Mouse (Mus musculus) thymus, postnatal 10 days (tissue): ENCODE measurements around the gene Sp3.
"Not testable (repeated sequence)": the region's sequence is repeated elsewhere in the genome, so short reads cannot be mapped to it uniquely, and the experiment has no call there.

ENCODE experiments used
- DNase-seq, 2 experiments: peaks; one replicate each; pipeline ENCODE4 v3.0.0; 2021; ENCODE audit warnings: low spot score in 2 of 2

Gene Sp3

DNA sequence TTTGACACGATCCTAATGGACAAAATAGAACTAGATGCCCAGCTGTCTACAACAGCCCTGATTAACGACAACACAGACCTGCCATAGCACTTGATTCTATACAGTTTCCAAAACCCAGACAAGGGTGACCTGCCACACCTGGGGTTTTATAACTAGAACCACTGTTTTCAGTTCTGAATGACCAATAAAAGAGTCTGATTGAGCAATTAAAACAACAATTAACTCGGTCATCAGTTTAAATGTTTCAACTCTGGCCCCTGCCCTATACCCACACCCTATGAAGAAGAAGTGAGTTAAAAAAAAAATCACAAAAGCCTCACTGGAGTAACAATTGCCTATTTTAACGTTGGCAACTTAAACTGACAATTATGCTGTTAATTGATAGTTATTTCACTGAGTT lies 64.1 kb downstream of the Sp3 start:
- DNase-seq: no peak

DNA sequence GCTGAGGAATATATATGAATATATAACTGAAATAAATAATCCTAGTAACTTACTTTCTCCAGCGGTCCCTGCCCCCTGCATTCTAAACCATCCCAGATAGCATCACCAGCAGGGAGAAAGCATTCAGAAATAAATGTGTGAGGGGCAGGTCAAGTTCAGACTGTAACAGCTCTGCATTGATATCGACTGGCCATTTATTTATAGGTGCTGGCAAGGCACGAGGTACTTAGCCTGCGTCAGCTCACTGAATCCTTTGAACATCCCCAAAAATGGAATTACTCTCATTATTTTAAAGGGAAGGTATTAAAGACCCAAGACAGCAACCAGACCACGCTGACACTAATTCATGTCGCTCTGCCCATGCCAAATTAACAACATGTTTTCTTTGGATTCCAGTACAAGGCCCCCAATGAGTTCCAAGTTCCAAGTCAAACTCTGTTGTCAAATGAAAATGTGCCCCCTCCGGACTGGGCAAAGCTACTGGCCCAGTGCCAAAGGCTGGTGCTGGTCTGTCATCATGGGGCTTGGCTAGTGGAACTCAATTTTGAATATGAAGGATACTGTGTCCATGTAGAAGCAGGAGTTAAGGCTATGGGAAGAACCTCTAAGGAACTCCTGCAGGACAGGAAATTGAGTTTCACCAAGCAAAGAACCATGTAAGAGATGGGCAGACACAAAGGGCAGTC lies 64.9 kb downstream of the Sp3 start:
- DNase-seq: no peak

DNA sequence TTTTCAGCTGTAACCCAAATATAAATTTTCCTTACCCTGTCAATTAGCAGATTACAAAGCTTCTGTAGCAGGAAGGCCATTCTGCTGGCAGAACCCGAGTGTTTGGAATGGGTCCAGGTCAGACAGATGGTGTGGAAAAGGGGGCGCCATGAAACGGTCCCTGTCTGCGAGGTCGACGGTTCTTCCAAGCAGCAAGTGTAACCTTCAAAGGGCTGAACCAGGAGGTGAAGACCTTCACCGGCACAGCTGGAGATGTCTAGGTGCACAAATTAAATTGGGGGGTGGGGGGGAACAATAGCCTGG lies 66.8 kb downstream of the Sp3 start:
- no peak for DNase-seq

DNA sequence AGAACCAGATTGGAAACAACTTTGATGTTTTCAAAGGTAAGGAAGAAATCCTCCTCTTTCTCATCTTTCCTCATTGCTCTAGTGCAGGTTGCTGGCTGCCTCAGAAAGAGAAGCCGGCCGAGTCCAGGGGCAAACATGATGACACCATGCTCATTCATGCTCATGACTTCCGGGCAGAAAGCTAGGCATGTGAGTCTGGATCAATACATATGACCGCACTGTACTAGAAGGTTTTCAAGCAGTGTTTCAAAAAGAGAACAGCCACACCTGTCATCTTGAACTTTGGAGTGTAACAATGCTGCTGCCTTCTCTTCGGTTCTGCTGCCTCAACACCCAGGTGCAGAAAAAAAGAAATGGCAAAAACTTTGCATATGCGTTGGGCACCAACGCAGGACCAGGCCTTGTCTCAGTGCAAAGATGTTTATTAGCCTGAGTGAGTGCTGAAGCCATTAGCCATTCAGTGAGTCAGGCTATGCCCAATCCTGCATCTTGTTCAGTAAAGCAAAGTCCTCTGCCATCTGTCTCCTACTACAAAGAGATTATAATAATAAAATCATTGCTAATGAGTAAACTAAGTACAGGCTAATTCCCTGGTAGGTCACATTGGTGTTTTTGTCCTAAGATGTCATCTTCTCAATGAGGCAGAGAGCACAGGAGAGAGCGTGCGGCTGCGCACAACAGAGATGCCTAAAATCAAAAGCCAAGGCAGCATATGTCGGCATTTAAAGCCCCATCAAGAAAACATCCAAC lies 67.4 kb downstream of the Sp3 start:
- no peak for DNase-seq

DNA sequence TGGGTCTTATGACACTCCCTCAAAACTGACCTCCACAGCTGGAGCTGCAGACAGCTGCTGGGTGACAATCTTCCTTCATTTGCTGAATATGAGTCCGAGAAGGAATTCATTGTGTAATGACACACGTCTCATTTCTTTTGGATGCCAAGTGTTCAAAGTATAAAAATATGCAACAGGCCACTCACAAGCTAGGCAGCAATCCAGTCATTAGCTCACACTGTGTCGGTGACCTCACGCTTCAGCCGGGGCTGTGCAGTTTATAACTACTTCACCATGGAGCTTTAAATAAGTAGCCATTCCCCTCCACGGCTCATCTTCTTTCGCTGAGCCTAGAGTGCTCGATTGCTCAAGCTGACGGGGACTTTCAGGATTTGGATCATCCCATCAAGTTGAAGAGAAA lies 68.7 kb downstream of the Sp3 start:
- no peak for DNase-seq

DNA sequence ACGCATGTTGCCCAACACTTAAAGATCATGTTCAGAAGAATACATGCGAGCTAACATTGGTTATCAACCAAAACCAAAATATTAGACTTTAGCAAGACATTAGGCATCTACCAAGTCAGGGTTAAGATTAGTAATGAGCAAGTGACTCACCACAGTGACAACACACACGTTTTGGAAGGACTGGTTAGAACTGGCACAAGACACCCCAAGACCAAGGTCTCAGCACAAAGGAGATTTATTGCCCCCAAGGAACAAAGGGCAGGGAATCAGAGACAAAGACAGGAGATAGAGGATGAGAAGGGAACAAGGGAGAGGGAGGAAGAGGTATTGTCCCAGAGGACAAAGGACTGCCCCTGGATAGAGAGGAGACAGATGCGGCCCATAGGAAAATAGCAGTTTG lies 71.2 kb downstream of the Sp3 start:
- DNase-seq: no peak

DNA sequence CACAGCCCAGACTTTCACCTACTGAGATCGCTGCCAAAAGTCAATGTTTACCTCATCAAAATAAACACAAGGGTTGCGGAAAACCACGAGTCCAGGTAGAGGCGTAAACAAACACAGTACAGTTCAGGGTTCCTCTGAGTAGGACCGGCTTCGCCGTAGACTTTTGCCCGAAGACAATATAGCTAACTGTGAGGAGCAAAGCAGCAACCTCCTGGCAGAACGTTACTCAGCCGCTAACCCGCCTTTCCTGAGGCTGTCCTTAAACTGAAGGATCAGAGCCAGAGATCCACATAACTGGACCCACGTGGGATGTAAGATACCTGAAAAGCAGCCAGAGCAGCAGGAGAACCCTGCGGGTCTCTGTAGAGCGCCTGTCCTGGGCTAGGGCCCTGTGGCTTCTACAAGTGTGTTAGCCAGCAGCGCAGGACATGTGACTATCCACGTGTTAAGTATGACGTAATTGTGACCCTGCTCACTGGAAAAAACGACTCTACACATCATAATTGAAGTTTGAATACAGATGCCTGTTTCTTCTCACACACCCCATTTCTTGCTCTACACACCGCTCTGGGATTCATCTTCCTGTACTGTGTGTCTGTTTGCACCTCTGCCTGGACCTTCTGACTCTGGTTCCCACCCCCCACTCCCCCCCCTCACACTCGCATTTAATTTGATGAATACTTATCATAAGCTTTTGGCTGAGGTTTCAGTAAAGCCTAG lies 71.9 kb downstream of the Sp3 start:
- DNase-seq: no peak

DNA sequence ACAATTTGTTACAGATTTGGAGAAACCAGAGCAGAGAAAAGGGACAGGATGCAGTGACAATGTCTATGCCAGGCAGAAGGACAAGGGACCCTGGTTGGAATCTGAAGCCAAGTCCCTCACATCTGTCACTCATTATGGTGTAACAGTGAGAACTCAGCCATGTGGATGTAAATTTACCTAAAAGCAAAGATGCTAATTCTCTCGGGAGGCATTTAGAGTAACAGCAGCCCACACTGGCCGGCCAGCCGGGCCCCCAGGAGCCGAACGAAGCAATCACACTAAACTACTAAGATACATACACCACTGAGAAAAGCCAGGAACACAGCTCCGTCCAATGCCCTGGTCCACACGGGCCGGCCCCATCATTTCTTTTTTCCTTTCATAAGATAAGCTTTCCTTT lies 73.5 kb downstream of the Sp3 start:
- no peak for DNase-seq

DNA sequence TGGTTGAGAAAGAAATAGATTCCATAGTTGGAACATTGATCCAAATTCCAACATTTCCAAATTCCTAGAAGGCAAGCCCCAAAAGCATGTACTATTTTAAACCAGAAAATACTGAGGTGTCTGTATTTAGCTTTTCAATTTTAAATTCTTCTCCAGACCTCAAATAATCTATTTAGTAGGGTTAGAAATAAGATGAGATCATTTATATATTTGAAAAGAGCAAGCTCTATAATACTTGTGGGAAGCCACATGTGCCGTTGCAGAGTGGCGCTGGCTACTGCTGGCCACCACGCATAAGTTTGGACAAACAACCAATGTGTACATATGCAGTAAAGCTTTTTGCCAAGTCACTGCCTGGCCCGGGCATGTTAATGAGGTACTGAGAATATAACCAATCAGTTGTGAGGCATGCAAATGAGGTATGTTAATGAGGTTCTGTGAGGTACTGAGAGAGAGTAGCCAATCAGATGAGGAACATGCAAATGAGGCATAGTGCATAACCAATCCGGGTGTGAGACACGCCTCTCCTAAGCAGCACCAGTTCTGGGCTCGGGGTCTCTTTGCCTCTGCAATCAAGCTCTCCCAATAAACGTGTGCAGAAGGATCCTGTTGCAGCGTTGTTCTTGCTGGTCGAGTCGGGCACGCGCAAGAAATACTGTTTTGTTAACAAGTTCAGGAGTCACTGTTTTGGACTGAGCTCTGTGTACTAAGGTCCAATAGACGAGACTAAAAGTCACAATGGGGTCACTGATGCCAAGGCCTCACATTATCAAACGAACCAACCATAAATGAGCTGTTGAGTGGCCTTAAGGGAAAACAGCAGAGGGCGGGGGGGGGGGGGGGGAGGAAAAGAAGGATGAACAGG lies 77.2 kb downstream of the Sp3 start:
- not testable (repeated sequence) for DNase-seq

DNA sequence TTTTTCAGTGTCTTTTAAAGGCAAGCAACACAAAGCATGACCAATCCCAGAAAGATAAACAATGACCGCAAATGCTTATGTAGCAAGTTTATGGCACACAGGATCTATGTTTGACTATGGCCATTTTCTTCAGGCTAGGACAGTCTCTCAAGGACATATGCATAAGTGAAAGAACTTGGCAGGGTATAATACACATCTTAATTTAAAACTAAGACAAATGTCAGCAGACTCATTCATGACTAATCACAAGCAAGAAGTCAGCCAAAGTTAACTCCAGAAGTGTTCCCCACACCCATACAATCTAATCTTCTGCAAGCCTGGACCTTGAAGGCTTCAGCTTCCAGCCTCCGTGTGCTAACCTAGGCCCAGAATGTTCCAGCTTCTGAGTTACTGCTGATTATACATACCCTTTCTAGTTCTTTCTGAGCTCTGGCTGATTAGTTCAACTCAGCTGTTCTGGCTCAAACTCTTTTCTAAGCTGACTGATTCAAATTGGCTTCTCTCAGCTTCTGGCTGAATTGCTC lies 81.4 kb downstream of the Sp3 start:
- DNase-seq: no peak

DNA sequence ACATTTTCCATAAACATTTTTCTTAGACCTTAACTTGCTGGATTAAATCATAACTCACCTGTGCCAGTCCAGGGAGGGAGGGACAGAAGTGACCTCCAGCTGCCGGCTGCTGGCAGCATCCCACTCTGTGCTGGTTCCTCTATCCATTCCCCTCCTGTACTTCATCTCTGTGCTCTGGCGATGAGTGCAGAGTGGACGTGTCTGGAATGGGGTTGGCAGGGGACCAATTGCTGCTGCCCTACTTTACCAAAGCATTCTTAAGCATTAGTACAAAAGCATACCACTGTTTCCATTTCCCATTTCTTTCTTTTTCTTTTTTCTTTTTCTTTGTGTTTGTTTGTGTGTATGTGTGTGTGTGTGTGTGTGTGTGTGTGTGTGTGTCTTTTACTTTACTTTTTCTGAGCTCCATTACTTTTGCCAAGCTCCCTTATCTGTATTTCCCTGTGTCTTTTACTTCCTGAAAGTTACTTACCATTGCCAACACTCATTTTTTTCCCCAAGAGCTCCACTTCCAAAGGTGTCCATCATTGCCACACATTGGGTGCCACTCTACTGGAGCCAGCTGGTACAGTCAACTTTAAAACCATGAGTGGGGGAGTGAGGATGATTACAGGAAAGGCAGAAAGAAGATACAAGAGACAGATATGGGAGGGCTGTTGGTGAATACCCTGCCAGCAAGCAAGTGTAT lies 82.0 kb downstream of the Sp3 start:
- no peak for DNase-seq

DNA sequence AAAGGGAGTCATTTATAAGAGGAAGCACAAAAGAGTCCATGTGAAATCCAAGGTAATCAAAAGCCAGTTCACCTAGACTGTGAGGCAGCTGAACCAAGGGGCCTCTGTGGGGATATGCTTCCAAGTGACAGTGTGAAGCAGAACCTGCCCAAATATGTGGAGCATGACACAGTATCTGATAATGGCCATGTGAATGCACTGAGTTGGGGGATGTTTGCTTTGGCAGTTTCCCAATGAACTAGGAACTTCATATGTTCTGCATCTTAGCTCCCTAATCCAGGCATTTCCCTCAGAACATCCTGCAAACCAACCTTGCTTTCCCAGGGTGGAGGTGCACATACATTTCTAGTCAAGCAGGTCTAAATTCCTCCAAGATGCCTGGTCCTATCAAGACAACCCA lies 90.4 kb downstream of the Sp3 start:
- DNase-seq: no peak
